Mouse (Mus musculus) G1E (cell line): ENCODE measurements around the gene Ccdc83. TPM values are rescaled to one million over a fixed set of nuclear protein-coding genes. Genes with fewer than 3 reads are reported as not detected.
A peak's percentile ranks its signal among the peaks of the same experiment; 100 is the strongest.

Experiments used
- ATAC-seq: 2 replicates; pipeline ENCODE4 v1.8.0; 2016; ENCODE audit warnings: mild to moderate bottlenecking; ENCODE audit not compliant: insufficient number of reproducible peaks, poor library complexity, low FRiP score, severe bottlenecking; ENCODE audit errors: extremely low read depth
- DNase-seq: peaks from one replicate; pipeline ENCODE4 v3.0.0; 2012; ENCODE audit warnings: low spot score
- H3K27me3 ChIP-seq: 2 replicates; pipeline ENCODE4 v1.6.1; 2012; ENCODE audit warnings: mild to moderate bottlenecking, low read length, inconsistent platforms; ENCODE audit not compliant: insufficient read depth
- H3K36me3 ChIP-seq: replicated peaks from 2 replicates; pipeline ENCODE3; 2012; ENCODE audit warnings: mild to moderate bottlenecking, inconsistent platforms
- H3K4me1 ChIP-seq: 2 replicates; pipeline ENCODE4 v1.6.1; 2012; ENCODE audit warnings: low read depth, low read length, inconsistent platforms, mixed read lengths; ENCODE audit not compliant: insufficient read depth
- H3K4me3 ChIP-seq: 2 replicates; pipeline ENCODE4 v1.5.1; 2012; ENCODE audit warnings: low read depth, mild to moderate bottlenecking, inconsistent platforms, low read length, moderate library complexity, mixed read lengths
- H3K9me3 ChIP-seq: replicated peaks from 2 replicates; pipeline ENCODE4 v1.6.1; 2012; ENCODE audit warnings: inconsistent platforms
- CTCF ChIP-seq: IDR thresholded peaks from 2 replicates; pipeline ENCODE4 v1.5.1; 2012; ENCODE audit warnings: low read depth, low read length, inconsistent platforms, mixed read lengths
- GATA1 ChIP-seq: IDR thresholded peaks from 2 replicates; pipeline ENCODE4 v1.6.1; 2012; ENCODE audit warnings: borderline replicate concordance, low read length, inconsistent platforms, mixed read lengths
- GATA2 ChIP-seq: IDR thresholded peaks from 2 replicates; pipeline ENCODE4 v1.6.1; 2012; ENCODE audit warnings: low read depth, low read length, inconsistent platforms, borderline replicate concordance
- POLR2AphosphoS5 ChIP-seq: IDR thresholded peaks from 2 replicates; pipeline ENCODE4 v1.6.1; 2012; ENCODE audit warnings: low read depth, low read length, inconsistent platforms; ENCODE audit not compliant: insufficient replicate concordance
- TAL1 ChIP-seq: conservative IDR thresholded peaks from 2 replicates; pipeline ENCODE4 v1.6.1; 2012; ENCODE audit warnings: low read depth, low read length, inconsistent platforms, mixed read lengths
- polyA plus RNA-seq: library from polyadenylated mRNA; stranded (reverse); fragments of >175 nt; gene quantifications from 2 replicates; pipeline ENCODE4 v1.2.3, GENCODE M21; 2012
- total RNA-seq, 2 experiments: library from RNA; stranded (forward) in 1 of 2; stranded (reverse) in 1 of 2; fragments of 200-1000 nt in 1 of 2; fragments of >200 nt in 1 of 2; fragmentation: Nextera tagmentation in 1 of 2; gene quantifications; 2 replicates each; pipeline ENCODE4 v1.2.3; 2014 to 2017

Gene Ccdc83
- total and polyA plus RNA-seq, 3 experiments: 0.22 TPM; not detected in 2

DNA sequence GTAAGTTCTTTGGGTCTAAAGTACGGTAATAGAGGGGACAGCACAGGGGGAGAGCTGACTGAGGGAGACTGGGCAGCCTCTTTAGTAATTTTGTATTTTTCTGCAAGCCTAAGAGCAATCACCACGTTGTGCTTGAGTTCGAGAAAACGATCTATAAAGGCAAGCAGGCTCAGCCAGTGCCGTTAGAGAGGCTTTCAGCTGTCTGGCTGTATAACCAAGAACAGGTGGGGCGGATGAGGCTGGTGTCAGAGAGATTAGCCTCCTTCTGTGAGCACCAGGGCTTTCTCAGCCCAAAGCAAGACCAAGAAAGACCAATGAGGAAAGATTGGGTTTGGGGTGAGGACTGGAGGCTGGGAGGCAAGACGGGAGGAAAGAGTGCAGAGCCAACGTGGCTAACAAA is 15.3 kb upstream of the Ccdc83 start:
- no peaks in the 10 kb centered on the region for H3K4me1 ChIP-seq
- peaks cover 5% of the 10 kb centered on the region; the same call in 1 of the 2 replicates for H3K27me3 ChIP-seq
- no peak for TF ChIP-seq GATA1
- TF ChIP-seq POLR2AphosphoS5: no peak
- TF ChIP-seq GATA2: no peak
- no peak for TF ChIP-seq TAL1
- no peak for TF ChIP-seq CTCF
- no peak overlapping the region for H3K4me3 ChIP-seq
- no peaks in the 10 kb centered on the region for H3K9me3 ChIP-seq
- ATAC-seq: no peak
- no peak for DNase-seq
- H3K36me3 ChIP-seq: no peaks in the 10 kb centered on the region

DNA sequence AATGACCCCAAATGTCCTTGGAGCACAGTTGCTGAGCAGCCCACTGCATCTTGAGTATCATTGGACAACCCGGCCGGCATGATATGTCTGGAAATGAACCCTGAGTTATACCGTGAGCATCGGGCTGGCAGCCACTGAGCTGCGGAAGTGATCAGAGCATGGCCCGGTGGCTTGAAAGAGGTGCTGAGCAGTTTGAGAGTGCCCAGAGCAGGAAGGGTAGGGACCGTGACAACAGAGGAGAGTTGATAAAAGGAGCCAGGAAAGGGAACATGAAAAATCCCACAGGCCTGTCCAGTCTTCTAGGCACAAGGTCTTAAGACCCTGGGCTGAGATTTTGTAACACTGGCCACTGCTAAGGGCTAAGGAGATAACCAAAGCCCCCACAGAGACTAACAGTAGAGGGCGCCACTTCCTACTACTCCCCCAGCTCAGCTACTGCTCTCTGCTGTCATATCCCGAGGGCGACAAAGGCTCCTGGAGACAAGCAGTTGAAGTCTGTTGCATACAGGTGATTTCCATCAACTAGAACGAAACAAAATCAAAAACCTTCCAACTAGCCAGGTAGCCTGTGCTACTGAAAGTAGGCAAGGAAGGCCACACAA is 14.8 kb upstream of the Ccdc83 start:
- H3K9me3 ChIP-seq: no peaks in the 10 kb centered on the region
- no peak for ATAC-seq
- H3K27me3 ChIP-seq: peaks cover 7% of the 10 kb centered on the region; the same call in 1 of the 2 replicates
- TF ChIP-seq GATA1 (no peak), POLR2AphosphoS5 (no peak), TAL1 (no peak), CTCF (0 out of 2 replicates have a peak, but pooled peaks have one; percentile 15), GATA2 (no peak)
- H3K4me3 ChIP-seq: no peak overlapping the region
- no peak for DNase-seq
- H3K4me1 ChIP-seq: no peaks in the 10 kb centered on the region
- no peaks in the 10 kb centered on the region for H3K36me3 ChIP-seq

DNA sequence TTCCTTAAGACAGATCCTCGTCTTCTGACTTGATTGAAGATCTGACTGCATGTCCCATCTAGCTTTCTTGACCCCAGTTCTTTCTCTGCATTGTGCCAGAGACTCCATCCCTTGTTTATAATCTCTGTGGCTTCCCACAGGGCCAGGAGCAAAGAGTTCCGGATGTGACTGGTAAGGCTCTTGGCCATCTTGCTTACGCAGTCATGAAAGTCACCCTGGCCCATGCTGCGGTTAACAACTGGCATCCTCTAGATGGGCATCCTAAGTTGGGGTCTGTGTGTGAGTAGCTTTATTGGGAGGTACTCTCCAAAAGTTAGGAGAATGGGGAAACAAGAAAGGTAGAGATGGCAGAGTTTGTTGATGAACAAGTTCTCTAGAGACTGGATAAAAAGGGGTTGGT is 13.6 kb upstream of the Ccdc83 start:
- ATAC-seq (no peak), DNase-seq (no peak)
- H3K9me3 ChIP-seq: no peaks in the 10 kb centered on the region
- H3K27me3 ChIP-seq: peaks cover 8% of the 10 kb centered on the region; the same call in 1 of the 2 replicates
- H3K4me1 ChIP-seq: no peaks in the 10 kb centered on the region
- no peak for TF ChIP-seq GATA1
- no peaks in the 10 kb centered on the region for H3K36me3 ChIP-seq
- H3K4me3 ChIP-seq: no peak overlapping the region

DNA sequence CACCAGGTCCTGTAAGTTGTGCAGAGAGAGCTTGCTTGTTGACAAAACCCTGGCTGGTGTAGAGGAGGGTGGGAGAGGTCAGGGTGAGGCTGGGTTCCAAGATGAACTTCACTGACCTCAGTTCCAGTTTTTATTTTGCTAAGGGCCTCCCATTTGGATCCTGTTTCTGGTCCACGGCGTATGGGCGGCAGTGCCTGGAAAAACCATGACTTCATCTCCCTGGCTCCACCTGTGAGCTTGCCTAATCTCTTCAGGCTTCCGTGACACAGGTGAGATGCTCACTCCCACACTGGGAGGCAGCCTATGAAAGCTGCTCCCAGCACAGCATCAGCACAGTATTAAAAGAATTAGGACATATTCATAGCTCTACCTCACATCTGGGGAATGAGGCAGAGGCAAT is 12.2 kb upstream of the Ccdc83 start:
- ATAC-seq (no peak), DNase-seq (no peak)
- Histone ChIP-seq H3K4me3 (no peak overlapping the region), H3K27me3 (peaks cover 4% of the 10 kb centered on the region; the same call in 1 of the 2 replicates), H3K9me3 (no peaks in the 10 kb centered on the region), H3K36me3 (no peaks in the 10 kb centered on the region), H3K4me1 (no peaks in the 10 kb centered on the region)
- TF ChIP-seq POLR2AphosphoS5: no peak
- no peak for TF ChIP-seq TAL1
- no peak for TF ChIP-seq CTCF
- TF ChIP-seq GATA2: no peak
- TF ChIP-seq GATA1: no peak

DNA sequence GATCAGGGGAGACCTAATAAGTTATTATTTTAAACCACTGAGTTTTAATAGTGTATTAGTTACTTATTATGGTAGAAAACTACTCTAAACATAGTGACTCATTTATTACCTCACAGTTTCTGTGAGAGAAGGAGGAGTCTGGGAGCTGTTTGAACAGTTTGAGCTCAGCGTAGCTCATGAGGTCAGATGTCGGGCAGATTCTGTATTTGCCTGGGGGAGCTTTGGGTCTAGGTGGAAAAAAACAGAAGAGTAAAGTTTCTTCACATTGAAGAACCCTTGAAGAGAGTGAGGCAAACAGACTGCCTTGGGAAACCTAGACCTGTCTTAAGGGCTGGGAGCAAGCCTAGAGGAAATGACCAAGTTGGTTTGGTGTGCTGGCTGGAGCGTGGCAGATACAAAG is 11.7 kb upstream of the Ccdc83 start:
- no peaks in the 10 kb centered on the region for H3K9me3 ChIP-seq
- no peaks in the 10 kb centered on the region for H3K36me3 ChIP-seq
- TF ChIP-seq GATA1 (no peak), TAL1 (no peak), GATA2 (no peak), POLR2AphosphoS5 (no peak), CTCF (no peak)
- no peaks in the 10 kb centered on the region for H3K4me1 ChIP-seq
- no peak for DNase-seq
- ATAC-seq: no peak
- no peak overlapping the region for H3K4me3 ChIP-seq
- H3K27me3 ChIP-seq: peaks cover 4% of the 10 kb centered on the region; the same call in 1 of the 2 replicates

DNA sequence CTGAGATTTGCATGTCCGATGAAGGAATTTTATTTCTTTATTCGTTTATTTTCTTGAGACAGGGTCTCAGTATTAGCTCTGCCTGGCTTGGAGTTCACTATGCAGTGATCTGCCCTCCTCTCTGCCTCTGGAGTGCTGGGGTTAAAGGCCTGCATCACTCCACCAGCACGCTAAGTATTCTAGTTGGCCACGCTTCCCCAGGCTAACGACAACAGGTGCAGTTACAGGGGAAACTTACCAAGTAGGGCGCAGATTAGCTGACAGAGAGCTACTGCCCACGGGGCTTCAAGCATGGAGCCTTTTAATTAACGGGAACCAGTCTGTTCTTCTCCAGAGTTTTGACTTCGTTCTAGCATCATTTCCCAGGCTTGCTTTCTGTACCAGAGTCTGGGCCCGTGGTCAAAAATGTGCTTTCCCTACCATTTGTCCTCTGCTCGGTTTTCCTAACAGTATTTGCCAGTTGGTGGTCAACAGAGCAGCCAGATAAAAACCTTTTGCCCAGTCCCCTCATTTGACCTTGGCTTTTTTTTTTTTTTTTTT is 9.1 kb upstream of the Ccdc83 start:
- Histone ChIP-seq H3K4me3 (no peak overlapping the region), H3K9me3 (no peaks in the 10 kb centered on the region), H3K27me3 (peaks cover 4% of the 10 kb centered on the region; the same call in 1 of the 2 replicates), H3K36me3 (no peaks in the 10 kb centered on the region), H3K4me1 (no peaks in the 10 kb centered on the region)
- ATAC-seq: no peak
- DNase-seq: no peak
- TF ChIP-seq TAL1 (no peak), CTCF (no peak), POLR2AphosphoS5 (no peak), GATA1 (no peak), GATA2 (no peak)
